Mouse (Mus musculus) spleen, adult 10 weeks (tissue): ENCODE data around the gene Olfr1317. TPM values are rescaled to one million over a fixed set of nuclear protein-coding genes. Genes with fewer than 3 reads are reported as not detected.

Experiments used
- polyA plus RNA-seq: library from polyadenylated mRNA; stranded (reverse); fragments of 350-450 nt; fragmentation: Illumina TruSeq; extraction: RNeasy Lipid Tissue Mini Kit (QIAGEN cat#74804); gene quantifications from one replicate; pipeline ENCODE4 v1.2.3, GENCODE M21; 2015; ENCODE audit warnings: low replicate concordance; ENCODE audit not compliant: insufficient read depth

Gene Olfr1317
- polyA plus RNA-seq, result not detected

GRCm38 (mm10) chr2:112140029-112140428, at the start of gene Olfr1317:
Gene Olfr1317 (plus strand): TSS chr2:112140329.

GRCm38 (mm10) chr2:112096681-112097080, 43.4 kb upstream of the Olfr1317 start, which contains the start of gene Olfr1314:
Gene Olfr1314 (minus strand): TSS chr2:112096781.

GRCm38 (mm10) chr2:112115340-112115739, 24.8 kb upstream of the Olfr1317 start, which contains the start of gene Olfr1315-ps1:
Gene Olfr1315-ps1 (minus strand): TSS chr2:112115440.

GRCm38 (mm10) chr2:112134877-112135276, 5.3 kb upstream of the Olfr1317 start, which contains the start of gene Olfr1316:
Gene Olfr1316 (minus strand): TSS chr2:112134977.

GRCm38 (mm10) chr2:112153898-112154297, 13.8 kb downstream of the Olfr1317 start, which contains the start of gene Olfr1318:
Gene Olfr1318 (plus strand): TSS chr2:112154198.

Other genes starting within 250 kb of the Olfr1317 start
- not detected for gene Olfr1306, start 224.1 kb upstream of the Olfr1317 start, polyA plus RNA-seq
- gene Olfr1307, start 190.9 kb upstream of the Olfr1317 start, polyA plus RNA-seq, result not detected
- not detected for gene Olfr1308, start 175.4 kb upstream of the Olfr1317 start, polyA plus RNA-seq
- gene Olfr1309, start 150.0 kb upstream of the Olfr1317 start, polyA plus RNA-seq, result not detected
- not detected for gene Olfr1310, start 127.6 kb upstream of the Olfr1317 start, polyA plus RNA-seq
- not detected for gene Olfr1311, start 115.9 kb upstream of the Olfr1317 start, polyA plus RNA-seq
- gene Olfr1312, start 90.1 kb upstream of the Olfr1317 start, polyA plus RNA-seq, result not detected
- gene Olfr1313, start 62.5 kb upstream of the Olfr1317 start, polyA plus RNA-seq, result not detected
- not detected for gene Olfr1314, start 43.5 kb upstream of the Olfr1317 start, polyA plus RNA-seq
- not detected for gene Olfr1315-ps1, start 24.9 kb upstream of the Olfr1317 start, polyA plus RNA-seq
- not detected for gene Olfr1316, start 5.4 kb upstream of the Olfr1317 start, polyA plus RNA-seq
- gene Olfr1318, start 13.9 kb downstream of the Olfr1317 start, polyA plus RNA-seq, result not detected
- 7.4 TPM for gene Lpcat4, start 99.1 kb downstream of the Olfr1317 start, polyA plus RNA-seq
- not detected for gene Nutm1, start 119.0 kb downstream of the Olfr1317 start, polyA plus RNA-seq
- gene Nop10, start 121.6 kb downstream of the Olfr1317 start, polyA plus RNA-seq, result 87.9 TPM
- gene Slc12a6, start 125.5 kb downstream of the Olfr1317 start, polyA plus RNA-seq, result 225 TPM
- 1.1 TPM for gene Gm21985, start 126.0 kb downstream of the Olfr1317 start, polyA plus RNA-seq
- 49.4 TPM for gene Emc4, start 227.7 kb downstream of the Olfr1317 start, polyA plus RNA-seq
- gene Katnbl1, start 238.9 kb downstream of the Olfr1317 start, polyA plus RNA-seq, result 24.6 TPM